Mouse (Mus musculus) lung, postnatal 0 days (tissue): Measurements from ENCODE around the gene Mmachc.

ENCODE experiments used
- CTCF ChIP-seq: IDR thresholded peaks from 2 replicates; pipeline ENCODE4 v1.5.1; 2016; ENCODE audit warnings: antibody characterized with exemption, mild to moderate bottlenecking
- EP300 ChIP-seq: IDR thresholded peaks from 2 replicates; pipeline ENCODE4 v1.6.1; 2016; ENCODE audit warnings: antibody characterized with exemption, mild to moderate bottlenecking, control low read depth

GRCm38 (mm10) chr4:116655100-116655499 is 53.1 kb downstream of the Mmachc start:
- no peak for TF ChIP-seq CTCF
- peak; percentile 31; the same call in 1 of the 2 replicates for TF ChIP-seq EP300
